Mouse (Mus musculus) kidney, embryonic 14.5 days (tissue): Measurements from ENCODE around the gene Cdnf. TPM values are rescaled to one million over a fixed set of nuclear protein-coding genes. Genes with fewer than 3 reads are reported as not detected.

ENCODE experiments used
- ATAC-seq: fragments of 200-750 bp; cut with Nextera tagmentation; 2 replicates; pipeline ENCODE4 v1.8.0; 2017; ENCODE audit warnings: moderate number of reproducible peaks, mild to moderate bottlenecking, moderate TSS enrichment, moderate library complexity; ENCODE audit not compliant: low FRiP score, low TSS enrichment
- H3K27ac ChIP-seq: fragments of 300-500 bp; sonication (generic); 2 replicates; pipeline ENCODE4 v1.5.1; 2014; ENCODE audit warnings: low read depth, mild to moderate bottlenecking, low read length, moderate library complexity, mixed read lengths
- H3K27me3 ChIP-seq: fragments of 300-500 bp; sonication (generic); 2 replicates; pipeline ENCODE4 v1.6.1; 2014; ENCODE audit warnings: mild to moderate bottlenecking, low read length; ENCODE audit not compliant: control insufficient read depth, insufficient read depth
- H3K36me3 ChIP-seq: fragments of 300-500 bp; sonication (generic); 2 replicates; pipeline ENCODE4 v1.6.1; 2014; ENCODE audit warnings: low read length, mixed read lengths; ENCODE audit not compliant: control insufficient read depth, insufficient read depth
- H3K4me1 ChIP-seq: fragments of 300-500 bp; sonication (generic); 2 replicates; pipeline ENCODE4 v1.6.1; 2014; ENCODE audit warnings: low read length, mixed read lengths; ENCODE audit not compliant: control insufficient read depth, insufficient read depth
- H3K4me2 ChIP-seq: fragments of 300-500 bp; sonication (generic); replicated peaks from 2 replicates; pipeline ENCODE4 v1.6.1; 2014; ENCODE audit warnings: low read depth, mild to moderate bottlenecking, low read length
- H3K4me3 ChIP-seq: fragments of 300-500 bp; sonication (generic); 2 replicates; pipeline ENCODE4 v1.5.1; 2014; ENCODE audit warnings: mild to moderate bottlenecking, low read length
- H3K9ac ChIP-seq: fragments of 300-500 bp; sonication (generic); 2 replicates; pipeline ENCODE4 v1.6.1; 2014; ENCODE audit warnings: low read depth, mild to moderate bottlenecking, low read length, moderate library complexity
- H3K9me3 ChIP-seq: fragments of 300-500 bp; sonication (generic); 2 replicates; pipeline ENCODE4 v1.6.1; 2016; ENCODE audit warnings: low read length; ENCODE audit not compliant: control insufficient read depth
- WGBS: fragments of 180-500 bp; shearing (Covaris S2); extraction: QIAGEN DNeasy Blood & Tissue Kit; methylation state at CpG from one replicate; pipeline ENCODE4 v1.1.7; 2014; 5-methylcytosine and 5-hydroxymethylcytosine counted together
- polyA plus RNA-seq: library from polyadenylated mRNA; unstranded; fragments of >200 nt; fragmentation: Nextera tagmentation; extraction: Ambion mirVana; gene quantifications from 2 replicates; pipeline ENCODE4 v1.2.1, GENCODE M21; 2014

Cdnf gene
- polyA plus RNA-seq, 1 experiment from 2014 or later: not detected

GRCm38 (mm10) chr2:3570606-3571005 is 57.8 kb downstream of the Cdnf start:
- Histone ChIP-seq H3K9me3 (no peaks in the 10 kb centered on the region), H3K4me2 (no peak overlapping the region), H3K9ac (no peak overlapping the region), H3K27ac (no peak overlapping the region), H3K4me1 (0 out of 2 replicates have a peak, but pooled peaks cover 5% of the 10 kb centered on the region), H3K27me3 (no peaks in the 10 kb centered on the region), H3K36me3 (no peaks in the 10 kb centered on the region), H3K4me3 (no peak overlapping the region)
- ATAC-seq: no peak
- 80% methylated on average over 11 of the region's 11 CpGs for WGBS

GRCm38 (mm10) chr2:3573883-3574282 is 61.1 kb downstream of the Cdnf start:
- no peak overlapping the region for H3K9ac ChIP-seq
- no peak overlapping the region for H3K27ac ChIP-seq
- peaks cover 5% of the 10 kb centered on the region; the same call in 1 of the 2 replicates for H3K4me1 ChIP-seq
- H3K4me3 ChIP-seq: no peak overlapping the region
- 84% methylated on average over 7 of the region's 7 CpGs for WGBS
- H3K36me3 ChIP-seq: no peaks in the 10 kb centered on the region
- H3K9me3 ChIP-seq: no peaks in the 10 kb centered on the region
- H3K27me3 ChIP-seq: no peaks in the 10 kb centered on the region
- H3K4me2 ChIP-seq: no peak overlapping the region
- no peak for ATAC-seq

GRCm38 (mm10) chr2:3575140-3575539 is 62.3 kb downstream of the Cdnf start:
- H3K9me3 ChIP-seq: no peaks in the 10 kb centered on the region
- H3K9ac ChIP-seq: no peak overlapping the region
- ATAC-seq: no peak
- WGBS: 86% methylated on average over 1 of the region's 1 CpGs
- no peak overlapping the region for H3K27ac ChIP-seq
- no peaks in the 10 kb centered on the region for H3K27me3 ChIP-seq
- no peak overlapping the region for H3K4me2 ChIP-seq
- H3K36me3 ChIP-seq: no peaks in the 10 kb centered on the region
- H3K4me3 ChIP-seq: no peak overlapping the region
- H3K4me1 ChIP-seq: peaks cover 8% of the 10 kb centered on the region; the same call in 1 of the 2 replicates

Other genes with a start within 250 kb of the Cdnf start
- 52.1 and 54.4 TPM in 2 replicates for gene Nmt2, start 228.8 kb upstream of the Cdnf start, polyA plus RNA-seq
- gene Rpp38, start 180.4 kb upstream of the Cdnf start, polyA plus RNA-seq: 26.5 and 35.2 TPM in 2 replicates
- 1.2 and 1.7 TPM in 2 replicates for gene Acbd7, start 176.9 kb upstream of the Cdnf start, polyA plus RNA-seq
- not detected in 2 replicates for gene Olah, start 115.8 kb upstream of the Cdnf start, polyA plus RNA-seq
- gene Meig1, start 90.4 kb upstream of the Cdnf start, polyA plus RNA-seq: not detected in 2 replicates
- 6.2 and 7.3 TPM in 2 replicates for gene Dclre1c, start 88.9 kb upstream of the Cdnf start, polyA plus RNA-seq
- 25.1 and 28.8 TPM in 2 replicates for gene Suv39h2, start 38.0 kb upstream of the Cdnf start, polyA plus RNA-seq
- gene Gm45902, start 240 bp upstream of the Cdnf start, polyA plus RNA-seq: 3.6 and 7.3 TPM in 2 replicates
- 105 and 119 TPM in 2 replicates for gene Hspa14, start 216 bp upstream of the Cdnf start, polyA plus RNA-seq
- 40.9 and 77.0 TPM in 2 replicates for gene Fam107b, start 57.5 kb downstream of the Cdnf start, polyA plus RNA-seq